Mouse (Mus musculus): ENCODE data around the gene Nostrin.

The Nostrin gene

GRCm38 (mm10) chr2:69129425-69130210 lies 6.0 kb upstream of the Nostrin start:
- no peak for DNase-seq (ENCODE audit: low read depth)

GRCm38 (mm10) chr2:69132046-69132445 lies 3.6 kb upstream of the Nostrin start:
- no peak for DNase-seq (ENCODE audit: low read depth)

- no peak for DNase-seq (ENCODE audit: low read depth)
Measured at GRCm38 (mm10) chr2:69132488-69133040, 3.0 kb upstream of the Nostrin start.

- DNase-seq (ENCODE audit: low read depth) = no peak
Measured at GRCm38 (mm10) chr2:69134186-69134585, 1.4 kb upstream of the Nostrin start.

GRCm38 (mm10) chr2:69134937-69135336 lies 663 bp upstream of the Nostrin start:
- no peak for DNase-seq (ENCODE audit: low read depth)

- no peak for DNase-seq (ENCODE audit: low read depth)
Measured at GRCm38 (mm10) chr2:69137406-69138084, 1.9 kb downstream of the Nostrin start.

GRCm38 (mm10) chr2:69138759-69139158 lies 3.2 kb downstream of the Nostrin start:
- DNase-seq (ENCODE audit: low read depth) = no peak

- DNase-seq (ENCODE audit: low read depth) = no peak
Measured at GRCm38 (mm10) chr2:69140215-69140614, 4.6 kb downstream of the Nostrin start.

GRCm38 (mm10) chr2:69140816-69141215 lies 5.2 kb downstream of the Nostrin start:
- DNase-seq (ENCODE audit: low read depth) = no peak

GRCm38 (mm10) chr2:69148691-69149090 lies 13.1 kb downstream of the Nostrin start:
- DNase-seq (ENCODE audit: low read depth) = no peak

- DNase-seq (ENCODE audit: low read depth) = no peak
Measured at GRCm38 (mm10) chr2:69149154-69149553, 13.6 kb downstream of the Nostrin start.

GRCm38 (mm10) chr2:69150841-69151240 lies 15.2 kb downstream of the Nostrin start:
- no peak for DNase-seq (ENCODE audit: low read depth)

- DNase-seq (ENCODE audit: low read depth) = no peak
Measured at GRCm38 (mm10) chr2:69155861-69156260, 20.3 kb downstream of the Nostrin start.

GRCm38 (mm10) chr2:69156283-69156682 lies 20.7 kb downstream of the Nostrin start:
- no peak for DNase-seq (ENCODE audit: low read depth)

GRCm38 (mm10) chr2:69158907-69159306 lies 23.3 kb downstream of the Nostrin start:
- DNase-seq (ENCODE audit: low read depth) = no peak

GRCm38 (mm10) chr2:69170395-69171077 lies 34.9 kb downstream of the Nostrin start:
- DNase-seq (ENCODE audit: low read depth) = no peak

GRCm38 (mm10) chr2:69175296-69175695 lies 39.7 kb downstream of the Nostrin start:
- DNase-seq (ENCODE audit: low read depth) = no peak

GRCm38 (mm10) chr2:69179721-69180120 lies 44.1 kb downstream of the Nostrin start:
- no peak for DNase-seq (ENCODE audit: low read depth)

GRCm38 (mm10) chr2:69187990-69188389 lies 52.4 kb downstream of the Nostrin start:
- no peak for DNase-seq (ENCODE audit: low read depth)

GRCm38 (mm10) chr2:69188732-69189131 lies 53.1 kb downstream of the Nostrin start:
- no peak for DNase-seq (ENCODE audit: low read depth)

GRCm38 (mm10) chr2:69189222-69189621 lies 53.6 kb downstream of the Nostrin start:
- DNase-seq (ENCODE audit: low read depth) = no peak

- DNase-seq (ENCODE audit: low read depth) = no peak
Measured at GRCm38 (mm10) chr2:69191059-69191458, 55.5 kb downstream of the Nostrin start.

GRCm38 (mm10) chr2:69193555-69193954 lies 58.0 kb downstream of the Nostrin start:
- no peak for DNase-seq (ENCODE audit: low read depth)

Data from naive thymus-derived CD4-positive, alpha-beta T cell, adult 2 months (primary cell).